Mouse (Mus musculus): Measurements from ENCODE around the gene Rarres1. TPM values are rescaled to one million over a fixed set of nuclear protein-coding genes. Genes with fewer than 3 reads are reported as not detected.

Gene Rarres1
- total and polyA plus RNA-seq, 2 experiments from 2014 or later, result 2.4 to 2.6 TPM

DNA sequence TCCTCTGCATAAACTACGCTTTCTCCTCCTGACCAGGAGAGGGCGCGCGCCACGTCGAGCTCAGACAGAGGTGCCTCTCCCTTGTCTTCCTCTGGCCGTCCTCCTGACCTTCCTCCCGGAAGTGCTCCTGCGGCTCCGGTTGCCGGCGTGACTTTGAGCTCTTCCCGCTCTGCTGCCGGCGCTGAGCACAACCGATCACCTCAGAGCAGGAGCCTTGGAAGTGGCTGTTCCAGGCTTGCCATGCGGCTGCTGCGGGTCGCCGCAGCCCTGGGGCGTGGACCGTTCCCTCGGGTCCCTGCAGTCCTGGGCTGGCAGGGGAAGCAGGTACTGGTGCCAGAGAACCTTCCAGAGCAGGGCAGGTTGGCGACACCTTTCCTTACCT is 85.3 kb downstream of the Rarres1 start, which contains the start of gene Gfm1:
Gene Gfm1, plus strand, starts transcription at position 98 of the 382 bp plus-strand sequence.
- peak; percentile 91 for DNase-seq
- Histone ChIP-seq H3K27ac (ENCODE audit: low read depth, low read length) (peak within 1 kb of the TSS; percentile 62; the same call in 1 of the 2 replicates), H3K9ac (peak within 1 kb of the TSS; percentile 83), H3K27me3 (ENCODE audit: insufficient read depth, low read length) (no peaks in the 10 kb centered on the region), H3K4me1 (ENCODE audit: insufficient read depth) (peaks cover 8% of the 10 kb centered on the region), H3K9me3 (ENCODE audit: low read length) (no peaks in the 10 kb centered on the region), H3K4me3 (ENCODE audit: low read depth, low read length) (peak within 1 kb of the TSS; percentile 96), H3K4me2 (ENCODE audit: low read depth) (peak within 1 kb of the TSS; percentile 83), H3K36me3 (ENCODE audit: insufficient read depth) (peaks cover 21% of the 10 kb centered on the region)
- ATAC-seq, result peak; percentile 98
- peak; percentile 95 for TF ChIP-seq CTCF (IDR thresholded peaks at IDR 0.05; ENCODE audit: low read depth)
- 2% methylated on average over 24 of the region's 24 CpGs for WGBS

DNA sequence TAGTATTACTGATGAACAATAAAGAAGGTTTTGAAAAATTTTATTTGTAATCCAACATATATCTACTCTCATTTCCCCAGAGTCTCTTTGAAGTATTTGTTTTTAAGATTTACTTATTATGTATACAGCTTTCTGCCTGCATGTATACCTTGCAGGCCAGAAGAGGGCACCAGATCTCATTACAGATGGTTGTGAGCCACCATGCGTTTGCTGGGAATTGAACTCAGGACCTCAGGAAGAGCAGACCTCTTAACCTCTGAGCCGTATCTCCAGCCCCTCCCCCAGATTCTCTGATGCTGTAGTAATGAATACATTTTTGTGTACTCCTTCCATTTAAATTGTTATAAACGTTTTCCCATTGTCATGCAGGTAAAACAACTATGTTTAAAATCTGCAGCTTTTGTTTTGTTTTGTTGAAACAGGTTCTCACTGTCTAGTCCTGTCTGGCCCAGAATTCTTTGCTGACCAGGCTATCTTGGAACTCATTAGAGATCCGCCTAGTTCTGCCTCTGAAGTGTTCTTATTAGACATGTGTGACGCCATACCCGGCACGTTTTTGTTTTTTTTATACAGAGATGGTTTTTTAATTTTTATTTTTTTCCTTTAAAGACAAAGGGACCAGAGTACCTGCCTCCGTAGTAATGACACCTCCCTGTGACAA is 85.9 kb downstream of the Rarres1 start:
- ATAC-seq, result peak; percentile 51
- Histone ChIP-seq H3K4me2 (ENCODE audit: low read depth) (peak overlapping the region; percentile 83), H3K27me3 (ENCODE audit: insufficient read depth, low read length) (no peaks in the 10 kb centered on the region), H3K4me1 (ENCODE audit: insufficient read depth) (peaks cover 8% of the 10 kb centered on the region), H3K36me3 (ENCODE audit: insufficient read depth) (peaks cover 19% of the 10 kb centered on the region), H3K9ac (peak overlapping the region; percentile 83), H3K9me3 (ENCODE audit: low read length) (no peaks in the 10 kb centered on the region), H3K4me3 (ENCODE audit: low read depth, low read length) (peak overlapping the region; percentile 96), H3K27ac (ENCODE audit: low read depth, low read length) (no peak overlapping the region)
- TF ChIP-seq CTCF (IDR thresholded peaks at IDR 0.05; ENCODE audit: low read depth), result peak; percentile 56
- 28% methylated on average over 8 of the region's 8 CpGs for WGBS
- DNase-seq, result no peak

Other genes with a start within 250 kb of the Rarres1 start
- gene Mlf1, start 141.4 kb downstream of the Rarres1 start, total RNA-seq (2014; rRNA removed), result 12.2 and 13.7 TPM in 2 replicates
- gene Mlf1, start 141.4 kb downstream of the Rarres1 start, polyA plus RNA-seq (2015; fragmentation: Nextera tagmentation; extraction: Ambion mirVana), result 19.5 and 21.1 TPM in 2 replicates
- gene Gm17402, start 140.4 kb downstream of the Rarres1 start, total RNA-seq (2014; rRNA removed), result not detected in 2 replicates
- not detected in 2 replicates for gene Gm17402, start 140.4 kb downstream of the Rarres1 start, polyA plus RNA-seq (2015; fragmentation: Nextera tagmentation; extraction: Ambion mirVana)
- 24.5 and 24.9 TPM in 2 replicates for gene Gfm1, start 85.4 kb downstream of the Rarres1 start, total RNA-seq (2014; rRNA removed)
- gene Gfm1, start 85.4 kb downstream of the Rarres1 start, polyA plus RNA-seq (2015; fragmentation: Nextera tagmentation; extraction: Ambion mirVana), result 18.1 and 22.0 TPM in 2 replicates
- 46.0 and 47.5 TPM in 2 replicates for gene Lxn, start 51.6 kb downstream of the Rarres1 start, total RNA-seq (2014; rRNA removed)
- gene Lxn, start 51.6 kb downstream of the Rarres1 start, polyA plus RNA-seq (2015; fragmentation: Nextera tagmentation; extraction: Ambion mirVana), result 109 and 130 TPM in 2 replicates
- gene Mfsd1, start 67.2 kb upstream of the Rarres1 start, total RNA-seq (2014; rRNA removed), result 22.6 and 27.1 TPM in 2 replicates
- 27.3 and 29.0 TPM in 2 replicates for gene Mfsd1, start 67.2 kb upstream of the Rarres1 start, polyA plus RNA-seq (2015; fragmentation: Nextera tagmentation; extraction: Ambion mirVana)